Mouse (Mus musculus): ENCODE data around the gene Kbtbd4. TPM values are rescaled to one million over a fixed set of nuclear protein-coding genes. Genes with fewer than 3 reads are reported as not detected.

The Kbtbd4 gene
- polyA plus RNA-seq, 1 experiment from 2014 or later = 57.8 TPM

GRCm38 (mm10) chr2:90941744-90942143 lies 37.2 kb downstream of the Kbtbd4 start:
- WGBS = 54% methylated on average over 2 of the region's 2 CpGs
- Histone ChIP-seq H3K4me3 (peak overlapping the region; percentile 99), H3K27me3 (ENCODE audit: low read depth, poor library complexity, severe bottlenecking) (no peaks in the 10 kb centered on the region), H3K27ac (replicated peaks) (no peak overlapping the region), H3K9me3 (replicated peaks) (no peaks in the 10 kb centered on the region), H3K4me1 (peaks cover 31% of the 10 kb centered on the region), H3K36me3 (peaks cover 12% of the 10 kb centered on the region)
- no peak for DNase-seq (ENCODE audit: low spot score)

GRCm38 (mm10) chr2:90950149-90950548 lies 45.6 kb downstream of the Kbtbd4 start:
- WGBS = 84% methylated on average over 5 of the region's 5 CpGs
- DNase-seq (ENCODE audit: low spot score) = no peak
- H3K27ac ChIP-seq (replicated peaks) = no peak overlapping the region
- no peak overlapping the region for H3K4me3 ChIP-seq
- H3K36me3 ChIP-seq = peaks cover 40% of the 10 kb centered on the region
- no peaks in the 10 kb centered on the region for H3K27me3 ChIP-seq (ENCODE audit: low read depth, poor library complexity, severe bottlenecking)
- H3K4me1 ChIP-seq = peaks cover 11% of the 10 kb centered on the region
- H3K9me3 ChIP-seq (replicated peaks) = no peaks in the 10 kb centered on the region

- no peaks in the 10 kb centered on the region for H3K27me3 ChIP-seq (ENCODE audit: low read depth, poor library complexity, severe bottlenecking)
These were observed 46.1 kb downstream of the Kbtbd4 start for GRCm38 (mm10) chr2:90950582-90951194.

GRCm38 (mm10) chr2:90953461-90953860 lies 48.9 kb downstream of the Kbtbd4 start:
- no peak for DNase-seq (ENCODE audit: low spot score)
- peaks cover 22% of the 10 kb centered on the region for H3K36me3 ChIP-seq
- whole genome bisulfite sequencing = 85% methylated on average over 3 of the region's 3 CpGs
- no peak overlapping the region for H3K4me3 ChIP-seq
- no peak overlapping the region for H3K27ac ChIP-seq (replicated peaks)
- no peaks in the 10 kb centered on the region for H3K27me3 ChIP-seq (ENCODE audit: low read depth, poor library complexity, severe bottlenecking)
- H3K4me1 ChIP-seq = peaks cover 27% of the 10 kb centered on the region
- no peaks in the 10 kb centered on the region for H3K9me3 ChIP-seq (replicated peaks)

More at GRCm38 (mm10) chr2:90950582-90951194, 46.1 kb downstream of the Kbtbd4 start:
- no peak for DNase-seq (ENCODE audit: low spot score)
- Histone ChIP-seq H3K4me3 (no peak overlapping the region), H3K4me1 (peaks cover 17% of the 10 kb centered on the region), H3K36me3 (peaks cover 41% of the 10 kb centered on the region), H3K9me3 (replicated peaks) (no peaks in the 10 kb centered on the region), H3K27ac (replicated peaks) (no peak overlapping the region)

GRCm38 (mm10) chr2:90956053-90956452 lies 51.5 kb downstream of the Kbtbd4 start:
- 0 out of 2 replicates have a peak, but pooled peaks cover 7% of the 10 kb centered on the region for H3K36me3 ChIP-seq
- H3K27me3 ChIP-seq (ENCODE audit: low read depth, poor library complexity, severe bottlenecking) = no peaks in the 10 kb centered on the region
- H3K4me3 ChIP-seq = no peak overlapping the region
- no peak for DNase-seq (ENCODE audit: low spot score)
- H3K9me3 ChIP-seq (replicated peaks) = no peaks in the 10 kb centered on the region
- 19% methylated on average over 1 of the region's 1 CpGs for WGBS
- H3K4me1 ChIP-seq = peaks cover 20% of the 10 kb centered on the region
- no peak overlapping the region for H3K27ac ChIP-seq (replicated peaks)

GRCm38 (mm10) chr2:90958856-90959255 lies 54.3 kb downstream of the Kbtbd4 start:
- no peak for DNase-seq (ENCODE audit: low spot score)
- H3K4me3 ChIP-seq = no peak overlapping the region
- H3K36me3 ChIP-seq = 0 out of 2 replicates have a peak, but pooled peaks cover 5% of the 10 kb centered on the region
- H3K27me3 ChIP-seq (ENCODE audit: low read depth, poor library complexity, severe bottlenecking) = no peaks in the 10 kb centered on the region
- no peaks in the 10 kb centered on the region for H3K9me3 ChIP-seq (replicated peaks)
- WGBS = 91% methylated on average over 3 of the region's 3 CpGs
- H3K27ac ChIP-seq (replicated peaks) = no peak overlapping the region
- H3K4me1 ChIP-seq = peaks cover 18% of the 10 kb centered on the region

- no peak overlapping the region for H3K27ac ChIP-seq (replicated peaks)
- 97% methylated on average over 2 of the region's 2 CpGs for WGBS
- no peak for DNase-seq (ENCODE audit: low spot score)
These were observed 55.5 kb downstream of the Kbtbd4 start for GRCm38 (mm10) chr2:90960012-90960411.

More at GRCm38 (mm10) chr2:90960012-90960411, 55.5 kb downstream of the Kbtbd4 start:
- Histone ChIP-seq H3K36me3 (0 out of 2 replicates have a peak, but pooled peaks cover 3% of the 10 kb centered on the region), H3K4me3 (no peak overlapping the region), H3K27me3 (ENCODE audit: low read depth, poor library complexity, severe bottlenecking) (no peaks in the 10 kb centered on the region), H3K9me3 (replicated peaks) (no peaks in the 10 kb centered on the region), H3K4me1 (peaks cover 21% of the 10 kb centered on the region)

Other genes with a start within 250 kb of the Kbtbd4 start
- gene Nup160, start 227.5 kb upstream of the Kbtbd4 start, polyA plus RNA-seq (2016; fragmentation: Nextera tagmentation; extraction: Ambion mirVana) = 62.2 and 62.5 TPM in 2 replicates
- 110 and 128 TPM in 2 replicates for gene Fnbp4, start 159.4 kb upstream of the Kbtbd4 start, polyA plus RNA-seq (2016; fragmentation: Nextera tagmentation; extraction: Ambion mirVana)
- 0.25 and 0.47 TPM in 2 replicates for gene Agbl2, start 122.0 kb upstream of the Kbtbd4 start, polyA plus RNA-seq (2016; fragmentation: Nextera tagmentation; extraction: Ambion mirVana)
- gene Mtch2, start 57.6 kb upstream of the Kbtbd4 start, polyA plus RNA-seq (2016; fragmentation: Nextera tagmentation; extraction: Ambion mirVana) = 251 and 254 TPM in 2 replicates
- gene C1qtnf4, start 18.9 kb upstream of the Kbtbd4 start, polyA plus RNA-seq (2016; fragmentation: Nextera tagmentation; extraction: Ambion mirVana) = 2.3 and 3.8 TPM in 2 replicates
- 194 and 199 TPM in 2 replicates for gene Ndufs3, start 87 bp downstream of the Kbtbd4 start, polyA plus RNA-seq (2016; fragmentation: Nextera tagmentation; extraction: Ambion mirVana)
- gene Celf1, start 35.6 kb downstream of the Kbtbd4 start, polyA plus RNA-seq (2016; fragmentation: Nextera tagmentation; extraction: Ambion mirVana) = 148 and 158 TPM in 2 replicates
- gene Rapsn, start 130.9 kb downstream of the Kbtbd4 start, polyA plus RNA-seq (2016; fragmentation: Nextera tagmentation; extraction: Ambion mirVana) = 1.7 and 2.0 TPM in 2 replicates
- 363 TPM in 2 replicates for gene Psmc3, start 149.3 kb downstream of the Kbtbd4 start, polyA plus RNA-seq (2016; fragmentation: Nextera tagmentation; extraction: Ambion mirVana)
- gene Slc39a13, start 165.7 kb downstream of the Kbtbd4 start, polyA plus RNA-seq (2016; fragmentation: Nextera tagmentation; extraction: Ambion mirVana) = 20.5 and 26.3 TPM in 2 replicates
- 3.6 and 5.6 TPM in 2 replicates for gene Spi1, start 177.7 kb downstream of the Kbtbd4 start, polyA plus RNA-seq (2016; fragmentation: Nextera tagmentation; extraction: Ambion mirVana)
- gene Mybpc3, start 213.4 kb downstream of the Kbtbd4 start, polyA plus RNA-seq (2016; fragmentation: Nextera tagmentation; extraction: Ambion mirVana) = 0.02 TPM in 1 of 2 replicates, not detected in the other